Mouse (Mus musculus): ENCODE measurements at regions not wholly inside any gene's neighbourhood (a gene's known extent, or its start where the extent isn't known, plus 50 kb on each side); places are given as distances from the start of the nearest gene placed in this dataset.
A peak's percentile ranks its signal among the peaks of the same experiment; 100 is the strongest.

- DNase-seq (ENCODE audit: low spot score in 2 of 2) = no peak
Measured at GRCm38 (mm10) chr15:42768396-42768795, 2634.2 kb downstream of the 9330182O14Rik start.

GRCm38 (mm10) chr15:42779903-42780302 is 2645.7 kb downstream of the 9330182O14Rik start:
- no peak for DNase-seq (ENCODE audit: low spot score in 2 of 2)

- DNase-seq (ENCODE audit: low spot score in 2 of 2) = no peak
Measured at GRCm38 (mm10) chr15:42801217-42801616, 2667.1 kb downstream of the 9330182O14Rik start.

- DNase-seq (ENCODE audit: low spot score in 2 of 2) = no peak
Measured at GRCm38 (mm10) chr15:42810871-42811490, 2676.8 kb downstream of the 9330182O14Rik start.

- peak in 1 of 2 experiments; percentile 11 for DNase-seq (ENCODE audit: low spot score in 2 of 2)
Measured at GRCm38 (mm10) chr15:42815026-42815724, 2681.0 kb downstream of the 9330182O14Rik start.

GRCm38 (mm10) chr15:42838839-42839238 is 2704.7 kb downstream of the 9330182O14Rik start:
- no peak for DNase-seq (ENCODE audit: low spot score in 2 of 2)

- DNase-seq (ENCODE audit: low spot score in 2 of 2) = no peak
Measured at GRCm38 (mm10) chr15:42850003-42850402, 2715.8 kb downstream of the 9330182O14Rik start.

GRCm38 (mm10) chr15:42872491-42872890 is 2738.3 kb downstream of the 9330182O14Rik start:
- no peak for DNase-seq (ENCODE audit: low spot score in 2 of 2)

GRCm38 (mm10) chr15:42894611-42895010 is 2760.4 kb downstream of the 9330182O14Rik start:
- no peak for DNase-seq (ENCODE audit: low spot score in 2 of 2)

- DNase-seq (ENCODE audit: low spot score in 2 of 2) = no peak
Measured at GRCm38 (mm10) chr15:42900056-42900455, 2765.9 kb downstream of the 9330182O14Rik start.

- no peak for DNase-seq (ENCODE audit: low spot score in 2 of 2)
Measured at GRCm38 (mm10) chr15:42901782-42902181, 2767.6 kb downstream of the 9330182O14Rik start.

GRCm38 (mm10) chr15:42911357-42911756 is 2777.2 kb downstream of the 9330182O14Rik start:
- DNase-seq (ENCODE audit: low spot score in 2 of 2) = no peak

GRCm38 (mm10) chr15:42912880-42913279 is 2778.7 kb downstream of the 9330182O14Rik start:
- DNase-seq (ENCODE audit: low spot score in 2 of 2) = no peak

GRCm38 (mm10) chr15:42913285-42913684 is 2779.1 kb downstream of the 9330182O14Rik start:
- no peak for DNase-seq (ENCODE audit: low spot score in 2 of 2)

GRCm38 (mm10) chr15:42914099-42914498 is 2779.9 kb downstream of the 9330182O14Rik start:
- peak; percentile 25 to 49 for DNase-seq (ENCODE audit: low spot score in 2 of 2)

- DNase-seq (ENCODE audit: low spot score in 2 of 2) = no peak
Measured at GRCm38 (mm10) chr15:42915195-42915594, 2781.0 kb downstream of the 9330182O14Rik start.

GRCm38 (mm10) chr15:42921618-42922017 is 2787.5 kb downstream of the 9330182O14Rik start:
- no peak for DNase-seq (ENCODE audit: low spot score in 2 of 2)

- no peak for DNase-seq (ENCODE audit: low spot score in 2 of 2)
Measured at GRCm38 (mm10) chr15:42928331-42928730, 2794.2 kb downstream of the 9330182O14Rik start.

GRCm38 (mm10) chr15:42944610-42945009 is 2810.4 kb downstream of the 9330182O14Rik start:
- no peak for DNase-seq (ENCODE audit: low spot score in 2 of 2)

- DNase-seq (ENCODE audit: low spot score in 2 of 2) = no peak
Measured at GRCm38 (mm10) chr15:42955167-42955566, 2821.0 kb downstream of the 9330182O14Rik start.

- peak; percentile 12 to 44 for DNase-seq (ENCODE audit: low spot score in 2 of 2)
Measured at GRCm38 (mm10) chr15:42962747-42963338, 2828.7 kb downstream of the 9330182O14Rik start.

- no peak for DNase-seq (ENCODE audit: low spot score in 2 of 2)
Measured at GRCm38 (mm10) chr15:42965314-42965713, 2831.1 kb downstream of the 9330182O14Rik start.

Data from right cerebral cortex, postnatal 36 days (tissue).